Mouse (Mus musculus) brain, embryonic 14.5 days (tissue): ENCODE measurements around the gene Gstp3. TPM values are rescaled to one million over a fixed set of nuclear protein-coding genes. Genes with fewer than 3 reads are reported as not detected.

Source experiments
- DNase-seq: peaks from one replicate; pipeline ENCODE4 v3.0.0-alpha.2; 2011; ENCODE audit warnings: low read depth
- CTCF ChIP-seq: fragments of 200-500 bp; IDR thresholded peaks from 2 replicates; pipeline ENCODE4 v1.5.1; 2012; ENCODE audit warnings: inconsistent platforms, mild to moderate bottlenecking, moderate library complexity, borderline replicate concordance; ENCODE audit not compliant: insufficient read depth, insufficient read length; ENCODE audit errors: extremely low read depth
- POLR2A ChIP-seq: fragments of 200-500 bp; IDR thresholded peaks from 2 replicates; pipeline ENCODE4 v1.6.1; 2012; ENCODE audit warnings: mild to moderate bottlenecking, inconsistent platforms, borderline replicate concordance; ENCODE audit not compliant: poor library complexity, insufficient read depth, insufficient read length, severe bottlenecking; ENCODE audit errors: extremely low read depth
- polyA plus RNA-seq: library from polyadenylated mRNA; depleted of rRNA; stranded (reverse); fragments of >200 nt; gene quantifications from 2 replicates; pipeline ENCODE4 v1.2.3, GENCODE M21; 2012

The Gstp3 gene
- polyA plus RNA-seq, 1 experiment, result not detected

- TF ChIP-seq CTCF (no peak), POLR2A (no peak)
Measured at GRCm38 (mm10) chr19:4088146-4088545, 28.8 kb upstream of the Gstp3 start.

GRCm38 (mm10) chr19:4087090-4087489 is 27.7 kb upstream of the Gstp3 start:
- no peak for DNase-seq
- TF ChIP-seq CTCF (no peak), POLR2A (no peak)

More at GRCm38 (mm10) chr19:4088146-4088545, 28.8 kb upstream of the Gstp3 start:
- no peak for DNase-seq

- no peak for DNase-seq
- TF ChIP-seq CTCF, result no peak
- no peak for TF ChIP-seq POLR2A
Measured at GRCm38 (mm10) chr19:4086156-4086555, 26.8 kb upstream of the Gstp3 start.

GRCm38 (mm10) chr19:4084984-4085383 is 25.6 kb upstream of the Gstp3 start:
- no peak for TF ChIP-seq CTCF
- no peak for TF ChIP-seq POLR2A

DNA sequence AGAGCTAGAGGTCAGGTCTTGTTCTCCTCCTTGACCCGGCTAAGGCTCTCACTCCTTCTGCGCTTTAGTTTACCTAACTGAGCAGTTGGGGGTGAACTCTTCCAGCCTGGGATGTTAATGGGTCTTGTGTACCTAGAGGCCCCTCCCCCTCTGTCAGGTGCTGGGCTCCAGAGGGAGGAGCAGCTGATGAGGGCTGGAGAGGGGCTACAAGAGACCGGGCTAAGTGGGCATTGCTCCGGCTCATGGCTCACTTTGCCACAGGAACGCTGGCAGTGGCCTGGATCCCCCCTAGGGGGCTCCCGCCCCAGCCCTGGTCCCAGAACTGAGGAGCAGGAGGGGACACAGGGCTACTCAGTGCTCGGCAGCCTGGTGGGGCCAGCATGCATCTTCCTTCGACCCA is 24.5 kb upstream of the Gstp3 start:
- TF ChIP-seq CTCF (peak; percentile 14; the same call in 1 of the 2 replicates), POLR2A (no peak)
- no peak for DNase-seq

More at GRCm38 (mm10) chr19:4084984-4085383, 25.6 kb upstream of the Gstp3 start:
- no peak for DNase-seq

DNA sequence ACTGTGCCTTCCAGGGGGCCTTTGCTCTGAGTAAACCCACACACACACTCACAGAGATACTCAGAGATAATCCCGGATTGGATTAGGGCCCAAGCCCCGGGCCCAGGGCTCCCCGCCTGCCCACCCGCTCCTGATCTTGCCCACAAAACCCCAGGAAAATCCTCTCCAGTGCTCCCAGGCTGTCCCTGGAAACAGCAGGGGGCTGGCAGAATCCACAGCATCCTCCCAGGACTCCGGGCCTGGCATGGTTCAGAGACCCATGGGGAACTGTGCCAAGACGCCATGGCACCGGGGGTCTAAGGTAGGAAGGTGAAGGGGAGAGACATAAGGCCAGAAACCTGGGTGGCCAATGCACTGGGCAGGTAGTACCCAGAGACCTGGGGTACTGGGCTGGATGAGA is 23.9 kb upstream of the Gstp3 start:
- TF ChIP-seq POLR2A (no peak), CTCF (no peak)
- DNase-seq, result no peak

DNA sequence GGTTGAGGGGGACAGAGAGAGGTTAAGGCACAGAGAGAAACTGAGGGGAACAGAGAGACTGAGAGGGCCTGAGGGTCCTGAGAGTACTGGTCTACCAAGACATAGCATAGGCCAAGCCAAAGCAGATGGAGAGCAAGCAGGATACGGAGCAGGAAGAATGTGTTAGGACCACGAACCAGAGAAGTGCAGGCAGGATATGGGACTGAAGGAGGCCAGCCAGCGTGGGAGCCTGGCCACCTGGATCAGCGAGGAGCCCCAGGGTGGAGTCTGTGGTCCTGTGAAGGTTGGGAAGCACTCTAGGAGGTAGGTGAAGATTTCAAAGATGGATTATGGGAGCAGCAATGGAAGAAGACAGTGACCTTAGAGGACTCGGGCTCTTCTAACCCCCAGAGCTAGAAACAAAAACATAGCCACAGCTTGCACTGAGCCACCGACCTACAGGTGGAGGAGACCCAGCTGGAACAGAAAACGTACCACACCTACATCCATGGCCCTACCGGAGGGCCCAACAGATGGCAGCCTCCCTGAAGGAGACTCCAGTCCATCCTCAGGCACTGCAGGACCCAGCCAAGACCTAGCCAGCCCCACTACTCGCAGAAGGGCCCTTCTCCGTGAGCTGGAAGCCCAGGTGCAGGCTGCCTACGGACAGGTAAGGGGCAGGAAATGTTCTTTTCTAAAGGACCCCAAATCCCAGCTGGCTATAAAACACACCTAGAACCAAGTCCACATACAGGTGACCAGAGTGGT is 23.0 kb upstream of the Gstp3 start:
- TF ChIP-seq CTCF (no peak), POLR2A (no peak)
- no peak for DNase-seq

- no peak for DNase-seq
- no peak for TF ChIP-seq POLR2A
- TF ChIP-seq CTCF, result no peak
Measured at GRCm38 (mm10) chr19:4081394-4081793, 22.0 kb upstream of the Gstp3 start, which contains the start of gene Cabp2. TSS of gene Cabp2 (plus strand) at chr19:4081578.

GRCm38 (mm10) chr19:4080511-4081009 is 21.2 kb upstream of the Gstp3 start:
- TF ChIP-seq CTCF (no peak), POLR2A (no peak)
- DNase-seq, result no peak

- TF ChIP-seq CTCF, result no peak
- no peak for TF ChIP-seq POLR2A
Measured at GRCm38 (mm10) chr19:4079594-4079993, 20.2 kb upstream of the Gstp3 start.

GRCm38 (mm10) chr19:4075531-4075930 is 16.2 kb upstream of the Gstp3 start:
- DNase-seq, result no peak

More at GRCm38 (mm10) chr19:4079594-4079993, 20.2 kb upstream of the Gstp3 start:
- DNase-seq, result no peak

GRCm38 (mm10) chr19:4072706-4073424 is 13.5 kb upstream of the Gstp3 start:
- no peak for DNase-seq
- TF ChIP-seq POLR2A (no peak), CTCF (no peak)

More at GRCm38 (mm10) chr19:4075531-4075930, 16.2 kb upstream of the Gstp3 start:
- TF ChIP-seq CTCF (no peak), POLR2A (no peak)

DNA sequence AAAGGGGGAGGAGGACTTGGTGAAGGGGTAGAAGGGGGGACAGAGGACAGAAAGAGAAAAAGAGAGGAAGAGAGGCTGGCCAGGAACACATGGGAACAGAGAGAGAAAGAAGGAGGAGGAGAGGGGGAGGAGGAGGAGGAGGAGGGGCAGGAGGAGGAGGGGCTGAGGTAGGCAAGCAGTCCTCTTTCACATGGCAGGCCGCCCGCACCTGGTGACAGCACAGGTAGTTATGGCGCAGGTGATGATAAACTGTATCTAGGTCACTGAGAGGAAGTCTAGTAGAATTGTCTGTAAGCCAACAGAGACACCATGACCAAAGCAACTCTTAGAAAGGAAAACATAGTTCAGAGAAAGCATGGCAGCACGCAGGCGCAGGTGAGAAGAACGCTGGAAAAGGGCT is 12.0 kb upstream of the Gstp3 start:
- TF ChIP-seq POLR2A (no peak), CTCF (no peak)
- DNase-seq, result no peak
